Mouse (Mus musculus): ENCODE data around the gene Clic4. TPM values are rescaled to one million over a fixed set of nuclear protein-coding genes. Genes with fewer than 3 reads are reported as not detected.

Clic4 gene
- polyA plus RNA-seq, 1 experiment from 2014 or later, result 147 TPM

- peak; percentile 24 for DNase-seq (ENCODE audit: low spot score)
- no peak for ATAC-seq (replicated peaks; ENCODE audit: low FRiP score, low read depth)
- no peak for TF ChIP-seq CTCF (IDR thresholded peaks at IDR 0.05; ENCODE audit: low read depth)
- H3K4me2 ChIP-seq (ENCODE audit: low read length), result no peak overlapping the region
- no peaks in the 10 kb centered on the region for H3K27me3 ChIP-seq (ENCODE audit: insufficient read depth, low read length)
- 54% methylated on average over 8 of the region's 8 CpGs for WGBS
- peaks cover 11% of the 10 kb centered on the region for H3K4me1 ChIP-seq (replicated peaks; ENCODE audit: insufficient read depth, low read length)
- no peak overlapping the region for H3K9ac ChIP-seq (ENCODE audit: low read depth, low read length)
- H3K4me3 ChIP-seq (replicated peaks; ENCODE audit: low read depth, low read length), result no peak overlapping the region
- H3K27ac ChIP-seq, result peak overlapping the region; percentile 42; the same call in 1 of the 2 replicates
- H3K9me3 ChIP-seq (replicated peaks; ENCODE audit: low read length), result no peaks in the 10 kb centered on the region
- H3K36me3 ChIP-seq (ENCODE audit: insufficient read depth, low read length), result peaks cover 6% of the 10 kb centered on the region
Observed at GRCm38 (mm10) chr4:135235546-135235945, 37.1 kb downstream of the Clic4 start.

GRCm38 (mm10) chr4:135232563-135232962, 40.1 kb downstream of the Clic4 start:
- Histone ChIP-seq H3K4me2 (ENCODE audit: low read length) (no peak overlapping the region), H3K27me3 (ENCODE audit: insufficient read depth, low read length) (no peaks in the 10 kb centered on the region), H3K9me3 (replicated peaks; ENCODE audit: low read length) (no peaks in the 10 kb centered on the region), H3K4me3 (replicated peaks; ENCODE audit: low read depth, low read length) (no peak overlapping the region), H3K4me1 (replicated peaks; ENCODE audit: insufficient read depth, low read length) (no peaks in the 10 kb centered on the region), H3K9ac (ENCODE audit: low read depth, low read length) (no peak overlapping the region), H3K36me3 (ENCODE audit: insufficient read depth, low read length) (peaks cover 2% of the 10 kb centered on the region), H3K27ac (no peak overlapping the region)
- 40% methylated on average over 5 of the region's 5 CpGs for WGBS
- TF ChIP-seq CTCF (IDR thresholded peaks at IDR 0.05; ENCODE audit: low read depth), result no peak
- ATAC-seq (replicated peaks; ENCODE audit: low FRiP score, low read depth) (no peak), DNase-seq (ENCODE audit: low spot score) (peak; percentile 73)

DNA sequence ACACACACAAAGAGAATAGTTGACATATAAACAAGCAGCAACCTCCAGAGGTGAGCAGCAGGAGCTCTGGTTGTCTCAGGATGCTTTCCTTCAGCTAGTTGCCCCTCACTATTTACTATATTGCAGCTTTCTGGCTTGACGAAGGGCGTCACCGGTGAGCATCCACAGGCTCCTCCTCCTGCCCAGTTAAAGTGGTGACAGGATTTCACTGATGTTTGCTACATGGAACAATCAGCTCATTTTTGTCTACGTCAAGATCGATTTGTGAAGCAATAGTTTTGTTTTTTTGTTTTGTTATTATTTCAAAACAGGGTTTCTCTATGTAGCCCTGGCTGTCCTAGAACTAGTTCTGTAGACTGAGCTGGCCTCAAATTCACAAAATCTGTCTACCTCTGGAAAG, 41.1 kb downstream of the Clic4 start:
- H3K36me3 ChIP-seq (ENCODE audit: insufficient read depth, low read length), result no peaks in the 10 kb centered on the region; the same call in 1 of the 2 replicates
- no peak overlapping the region for H3K4me3 ChIP-seq (replicated peaks; ENCODE audit: low read depth, low read length)
- no peak overlapping the region for H3K9ac ChIP-seq (ENCODE audit: low read depth, low read length)
- TF ChIP-seq CTCF (IDR thresholded peaks at IDR 0.05; ENCODE audit: low read depth), result no peak
- no peaks in the 10 kb centered on the region for H3K27me3 ChIP-seq (ENCODE audit: insufficient read depth, low read length)
- no peak overlapping the region for H3K27ac ChIP-seq
- no peak overlapping the region for H3K4me2 ChIP-seq (ENCODE audit: low read length)
- DNase-seq (ENCODE audit: low spot score) (no peak), ATAC-seq (replicated peaks; ENCODE audit: low FRiP score, low read depth) (no peak)
- whole genome bisulfite sequencing, result 79% methylated on average over 5 of the region's 5 CpGs
- no peaks in the 10 kb centered on the region for H3K9me3 ChIP-seq (replicated peaks; ENCODE audit: low read length)
- H3K4me1 ChIP-seq (replicated peaks; ENCODE audit: insufficient read depth, low read length), result no peaks in the 10 kb centered on the region

DNA sequence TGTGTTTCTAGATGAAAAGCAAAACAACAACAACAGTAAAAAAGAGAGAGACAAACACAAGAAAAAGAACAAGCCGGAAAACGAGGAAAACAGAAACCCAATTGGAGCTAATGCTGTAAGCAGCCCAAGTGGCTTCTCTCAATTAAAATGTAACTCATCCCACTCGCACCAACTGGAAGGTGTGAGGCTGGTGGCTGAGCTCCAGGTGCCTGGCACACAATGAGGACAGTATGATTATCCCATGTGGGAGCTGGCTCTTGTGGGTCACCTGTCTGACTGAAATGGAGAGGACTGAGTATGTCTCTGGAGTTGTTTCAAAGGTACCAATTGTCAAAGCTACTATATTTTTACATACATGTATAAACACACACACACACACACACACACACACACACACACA, 41.5 kb downstream of the Clic4 start:
- no peak overlapping the region for H3K9ac ChIP-seq (ENCODE audit: low read depth, low read length)
- no peak for DNase-seq (ENCODE audit: low spot score)
- H3K4me3 ChIP-seq (replicated peaks; ENCODE audit: low read depth, low read length), result no peak overlapping the region
- TF ChIP-seq CTCF (IDR thresholded peaks at IDR 0.05; ENCODE audit: low read depth), result no peak
- no peaks in the 10 kb centered on the region for H3K9me3 ChIP-seq (replicated peaks; ENCODE audit: low read length)
- no peaks in the 10 kb centered on the region for H3K27me3 ChIP-seq (ENCODE audit: insufficient read depth, low read length)
- H3K4me1 ChIP-seq (replicated peaks; ENCODE audit: insufficient read depth, low read length), result no peaks in the 10 kb centered on the region
- no peak overlapping the region for H3K4me2 ChIP-seq (ENCODE audit: low read length)
- 70% methylated on average over 3 of the region's 3 CpGs for WGBS
- no peak overlapping the region for H3K27ac ChIP-seq
- no peak for ATAC-seq (replicated peaks; ENCODE audit: low FRiP score, low read depth)
- no peaks in the 10 kb centered on the region; the same call in 1 of the 2 replicates for H3K36me3 ChIP-seq (ENCODE audit: insufficient read depth, low read length)

DNA sequence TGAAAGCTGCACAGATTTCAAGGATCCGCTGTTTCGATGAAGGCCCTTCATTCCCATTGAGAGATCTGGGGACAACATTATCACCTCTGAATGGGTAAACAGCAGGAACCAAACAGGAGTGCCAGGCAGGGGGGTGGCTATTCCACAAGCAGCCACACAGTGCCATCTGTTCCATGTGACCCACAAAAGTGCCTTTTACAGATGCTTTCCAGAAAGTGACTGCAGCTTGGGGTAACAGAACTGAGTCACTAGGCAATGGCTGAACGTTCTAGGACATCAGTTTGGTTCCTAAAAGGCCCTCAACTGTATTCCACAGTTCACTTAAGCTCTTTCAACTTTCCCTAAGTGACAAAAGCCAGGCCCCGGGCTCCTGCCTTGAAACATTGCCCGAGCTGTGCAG, 42.0 kb downstream of the Clic4 start:
- no peaks in the 10 kb centered on the region for H3K27me3 ChIP-seq (ENCODE audit: insufficient read depth, low read length)
- no peaks in the 10 kb centered on the region; the same call in 1 of the 2 replicates for H3K36me3 ChIP-seq (ENCODE audit: insufficient read depth, low read length)
- no peaks in the 10 kb centered on the region for H3K4me1 ChIP-seq (replicated peaks; ENCODE audit: insufficient read depth, low read length)
- H3K27ac ChIP-seq, result no peak overlapping the region
- no peak for ATAC-seq (replicated peaks; ENCODE audit: low FRiP score, low read depth)
- 72% methylated on average over 5 of the region's 5 CpGs for WGBS
- no peak for TF ChIP-seq CTCF (IDR thresholded peaks at IDR 0.05; ENCODE audit: low read depth)
- no peaks in the 10 kb centered on the region for H3K9me3 ChIP-seq (replicated peaks; ENCODE audit: low read length)
- no peak for DNase-seq (ENCODE audit: low spot score)
- no peak overlapping the region for H3K9ac ChIP-seq (ENCODE audit: low read depth, low read length)
- H3K4me3 ChIP-seq (replicated peaks; ENCODE audit: low read depth, low read length), result no peak overlapping the region
- no peak overlapping the region for H3K4me2 ChIP-seq (ENCODE audit: low read length)

- Histone ChIP-seq H3K9ac (ENCODE audit: low read depth, low read length) (no peak overlapping the region), H3K36me3 (ENCODE audit: insufficient read depth, low read length) (no peaks in the 10 kb centered on the region; the same call in 1 of the 2 replicates), H3K27ac (no peak overlapping the region), H3K4me1 (replicated peaks; ENCODE audit: insufficient read depth, low read length) (no peaks in the 10 kb centered on the region), H3K9me3 (replicated peaks; ENCODE audit: low read length) (no peaks in the 10 kb centered on the region), H3K4me3 (replicated peaks; ENCODE audit: low read depth, low read length) (no peak overlapping the region), H3K4me2 (ENCODE audit: low read length) (no peak overlapping the region), H3K27me3 (ENCODE audit: insufficient read depth, low read length) (no peaks in the 10 kb centered on the region)
- ATAC-seq (replicated peaks; ENCODE audit: low FRiP score, low read depth) (no peak), DNase-seq (ENCODE audit: low spot score) (no peak)
- 57% methylated on average over 4 of the region's 4 CpGs for WGBS
- TF ChIP-seq CTCF (IDR thresholded peaks at IDR 0.05; ENCODE audit: low read depth), result no peak
Observed at GRCm38 (mm10) chr4:135229871-135230270, 42.7 kb downstream of the Clic4 start.

- Histone ChIP-seq H3K27me3 (ENCODE audit: insufficient read depth, low read length) (no peaks in the 10 kb centered on the region), H3K36me3 (ENCODE audit: insufficient read depth, low read length) (peaks cover 11% of the 10 kb centered on the region; the same call in 1 of the 2 replicates), H3K27ac (no peak overlapping the region), H3K4me1 (replicated peaks; ENCODE audit: insufficient read depth, low read length) (no peaks in the 10 kb centered on the region), H3K9me3 (replicated peaks; ENCODE audit: low read length) (no peaks in the 10 kb centered on the region), H3K9ac (ENCODE audit: low read depth, low read length) (no peak overlapping the region), H3K4me2 (ENCODE audit: low read length) (no peak overlapping the region), H3K4me3 (replicated peaks; ENCODE audit: low read depth, low read length) (no peak overlapping the region)
- TF ChIP-seq CTCF (IDR thresholded peaks at IDR 0.05; ENCODE audit: low read depth), result no peak
- WGBS, result 73% methylated on average over 3 of the region's 3 CpGs
- ATAC-seq (replicated peaks; ENCODE audit: low FRiP score, low read depth) (no peak), DNase-seq (ENCODE audit: low spot score) (no peak)
Observed at GRCm38 (mm10) chr4:135228136-135228535, 44.5 kb downstream of the Clic4 start.

Data from kidney, postnatal 0 days (tissue).